Mouse (Mus musculus) testis, adult 2 months (tissue): Measurements from ENCODE around the gene AU022252. TPM values are rescaled to one million over a fixed set of nuclear protein-coding genes. Genes with fewer than 3 reads are reported as not detected.

ENCODE experiments used
- H3K27ac ChIP-seq: fragments of 200-500 bp; 2 replicates; pipeline ENCODE4 v1.5.1; 2012; ENCODE audit warnings: low read depth, low read length; ENCODE audit not compliant: control insufficient read depth, insufficient read depth
- H3K27me3 ChIP-seq: fragments of 200-500 bp; 2 replicates; pipeline ENCODE4 v1.6.1; 2012; ENCODE audit warnings: mild to moderate bottlenecking, low read length, moderate library complexity; ENCODE audit not compliant: control insufficient read depth, insufficient read depth
- H3K36me3 ChIP-seq: fragments of 200-500 bp; 2 replicates; pipeline ENCODE4 v1.6.1; 2012; ENCODE audit warnings: mild to moderate bottlenecking, low read length; ENCODE audit not compliant: control insufficient read depth, insufficient read depth
- H3K4me1 ChIP-seq: fragments of 200-500 bp; 2 replicates; pipeline ENCODE4 v1.6.1; 2012; ENCODE audit warnings: low read length; ENCODE audit not compliant: control insufficient read depth, insufficient read depth
- H3K4me3 ChIP-seq: fragments of 200-500 bp; 2 replicates; pipeline ENCODE4 v1.5.1; 2012; ENCODE audit warnings: low read depth, mild to moderate bottlenecking, low read length, moderate library complexity, mixed read lengths; ENCODE audit not compliant: control insufficient read depth
- CTCF ChIP-seq: fragments of 200-500 bp; IDR thresholded peaks from 2 replicates; pipeline ENCODE4 v1.5.1; 2012; ENCODE audit warnings: low read depth, mild to moderate bottlenecking, inconsistent platforms, low read length, moderate library complexity; ENCODE audit not compliant: control insufficient read depth, insufficient read depth, insufficient replicate concordance
- POLR2A ChIP-seq: fragments of 200-500 bp; IDR thresholded peaks from 2 replicates; pipeline ENCODE4 v1.6.1; 2012; ENCODE audit warnings: low read depth, mild to moderate bottlenecking, inconsistent platforms, low read length, moderate library complexity; ENCODE audit not compliant: control insufficient read depth
- polyA plus RNA-seq: library from polyadenylated mRNA; depleted of rRNA; stranded (reverse); fragments of >200 nt; gene quantifications from 2 replicates; pipeline ENCODE4 v1.2.3, GENCODE M21; 2012

The AU022252 gene
- polyA plus RNA-seq, 1 experiment, result 14.1 TPM

DNA sequence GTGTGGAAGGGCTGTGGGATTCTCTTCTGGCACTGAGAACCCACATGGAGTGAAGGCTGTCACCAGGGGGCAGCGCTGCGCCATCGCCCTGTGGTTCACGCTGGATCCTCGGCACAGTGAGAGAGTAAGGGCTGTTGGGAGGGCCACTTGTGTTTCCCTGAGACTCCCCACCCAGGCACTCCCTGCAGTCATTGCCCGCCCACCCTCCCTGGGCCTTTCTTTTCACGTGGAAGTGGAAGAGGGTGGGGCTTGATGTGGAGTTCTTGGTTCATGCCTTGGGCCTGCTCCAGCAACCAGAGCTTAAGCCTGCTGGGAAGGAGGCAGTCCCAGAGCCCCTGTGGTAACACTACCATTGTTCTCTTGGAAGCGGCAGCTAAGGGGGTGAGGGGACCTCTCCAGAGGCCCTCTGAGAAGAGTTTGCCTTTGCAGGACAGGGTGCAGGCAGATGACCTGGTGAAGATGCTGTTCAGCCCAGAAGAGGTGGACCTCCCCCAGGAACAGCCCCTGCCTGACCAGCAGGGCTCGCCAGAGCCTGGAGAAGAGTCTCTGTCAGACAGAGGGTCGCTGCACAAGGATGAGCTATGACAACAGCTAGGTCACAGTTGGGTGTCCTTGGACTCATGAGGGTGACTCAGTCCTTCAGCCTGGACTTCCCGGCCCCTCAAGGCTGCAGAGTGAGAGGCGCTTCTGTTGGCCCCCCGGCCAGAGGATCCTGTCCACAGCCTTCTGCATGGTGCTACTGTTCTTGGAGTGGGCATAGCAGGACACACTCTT, 15.1 kb upstream of the AU022252 start:
- no peak overlapping the region for H3K4me3 ChIP-seq
- TF ChIP-seq POLR2A (no peak), CTCF (peak; percentile 77; the same call in 1 of the 2 replicates)
- no peaks in the 10 kb centered on the region for H3K4me1 ChIP-seq
- H3K27me3 ChIP-seq, result no peaks in the 10 kb centered on the region
- H3K36me3 ChIP-seq, result no peaks in the 10 kb centered on the region
- no peak overlapping the region for H3K27ac ChIP-seq

DNA sequence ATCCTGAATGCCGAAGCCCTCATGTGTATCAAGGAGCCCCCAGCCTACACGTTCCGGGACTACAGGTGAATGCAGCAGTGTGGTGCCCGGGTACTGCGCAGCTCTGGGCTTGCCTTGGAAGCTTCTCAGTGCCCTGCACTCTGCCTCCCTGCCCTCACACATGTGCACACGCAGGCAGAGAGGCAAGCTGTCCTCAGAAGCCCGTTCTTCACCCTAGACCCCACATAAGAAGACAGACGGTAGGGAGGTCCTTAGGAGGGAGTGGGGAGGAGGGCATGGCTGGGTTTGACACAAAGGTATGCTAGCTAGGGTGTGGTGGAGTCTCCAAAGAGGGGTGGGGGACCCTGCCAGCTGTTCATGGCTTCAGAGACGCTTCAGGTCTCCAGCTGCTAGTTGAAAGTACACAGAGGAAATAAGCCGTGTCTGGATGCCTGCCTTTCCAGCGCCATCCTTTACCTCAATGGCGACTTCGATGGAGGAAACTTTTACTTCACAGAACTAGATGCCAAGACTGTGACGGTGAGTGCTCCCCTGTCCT, 14.2 kb upstream of the AU022252 start:
- H3K36me3 ChIP-seq, result no peaks in the 10 kb centered on the region
- no peak for TF ChIP-seq CTCF
- TF ChIP-seq POLR2A, result no peak
- H3K4me1 ChIP-seq, result no peaks in the 10 kb centered on the region
- no peaks in the 10 kb centered on the region for H3K27me3 ChIP-seq
- H3K27ac ChIP-seq, result no peak overlapping the region
- no peak overlapping the region for H3K4me3 ChIP-seq

DNA sequence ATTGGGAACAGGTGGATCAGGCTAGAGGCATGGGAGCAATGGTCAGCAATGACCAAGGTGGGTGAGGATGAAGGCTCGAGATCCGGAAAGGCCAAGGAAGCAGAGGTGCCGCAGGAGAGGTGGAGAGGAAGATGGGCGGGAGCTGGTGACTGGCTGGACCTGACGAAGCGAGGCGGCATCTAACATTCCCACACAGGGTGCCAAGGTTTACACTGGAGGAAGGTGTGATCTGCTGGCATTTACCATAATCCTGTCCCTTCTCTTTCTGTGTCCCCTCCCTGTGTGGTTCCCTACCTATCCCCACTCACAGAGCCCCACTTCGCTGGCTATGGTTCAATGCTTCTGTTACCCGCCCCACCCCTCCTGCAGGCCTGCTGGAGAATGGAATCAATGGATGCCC, 13.4 kb upstream of the AU022252 start:
- Histone ChIP-seq H3K27ac (0 out of 2 replicates have a peak overlapping the region, but pooled peaks have one; percentile 5), H3K4me3 (no peak overlapping the region), H3K4me1 (no peaks in the 10 kb centered on the region), H3K36me3 (no peaks in the 10 kb centered on the region), H3K27me3 (no peaks in the 10 kb centered on the region)
- TF ChIP-seq CTCF (no peak), POLR2A (no peak)

DNA sequence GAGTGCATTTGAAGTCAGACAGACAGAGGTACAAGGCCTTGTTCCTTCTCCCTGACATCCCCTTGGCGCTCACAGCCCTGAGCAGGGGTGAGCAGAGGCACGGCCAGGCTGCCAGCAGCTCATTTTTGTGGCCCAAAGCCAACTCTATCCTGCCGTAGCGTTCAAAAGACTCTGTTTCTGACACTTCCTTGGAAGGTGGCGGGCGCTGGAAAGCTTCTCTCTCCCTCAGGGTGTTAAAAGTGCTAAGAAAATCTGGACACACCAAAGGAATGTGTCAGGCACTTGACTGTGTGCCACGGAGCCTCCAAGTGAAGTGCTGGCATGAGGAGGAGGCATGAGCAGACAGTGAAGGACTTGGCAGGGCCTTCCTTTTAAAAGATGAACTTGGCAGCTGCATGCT, 13.0 kb upstream of the AU022252 start:
- Histone ChIP-seq H3K4me1 (no peaks in the 10 kb centered on the region), H3K4me3 (no peak overlapping the region), H3K36me3 (no peaks in the 10 kb centered on the region), H3K27ac (0 out of 2 replicates have a peak overlapping the region, but pooled peaks have one; percentile 5), H3K27me3 (no peaks in the 10 kb centered on the region)
- TF ChIP-seq POLR2A (no peak), CTCF (no peak)

DNA sequence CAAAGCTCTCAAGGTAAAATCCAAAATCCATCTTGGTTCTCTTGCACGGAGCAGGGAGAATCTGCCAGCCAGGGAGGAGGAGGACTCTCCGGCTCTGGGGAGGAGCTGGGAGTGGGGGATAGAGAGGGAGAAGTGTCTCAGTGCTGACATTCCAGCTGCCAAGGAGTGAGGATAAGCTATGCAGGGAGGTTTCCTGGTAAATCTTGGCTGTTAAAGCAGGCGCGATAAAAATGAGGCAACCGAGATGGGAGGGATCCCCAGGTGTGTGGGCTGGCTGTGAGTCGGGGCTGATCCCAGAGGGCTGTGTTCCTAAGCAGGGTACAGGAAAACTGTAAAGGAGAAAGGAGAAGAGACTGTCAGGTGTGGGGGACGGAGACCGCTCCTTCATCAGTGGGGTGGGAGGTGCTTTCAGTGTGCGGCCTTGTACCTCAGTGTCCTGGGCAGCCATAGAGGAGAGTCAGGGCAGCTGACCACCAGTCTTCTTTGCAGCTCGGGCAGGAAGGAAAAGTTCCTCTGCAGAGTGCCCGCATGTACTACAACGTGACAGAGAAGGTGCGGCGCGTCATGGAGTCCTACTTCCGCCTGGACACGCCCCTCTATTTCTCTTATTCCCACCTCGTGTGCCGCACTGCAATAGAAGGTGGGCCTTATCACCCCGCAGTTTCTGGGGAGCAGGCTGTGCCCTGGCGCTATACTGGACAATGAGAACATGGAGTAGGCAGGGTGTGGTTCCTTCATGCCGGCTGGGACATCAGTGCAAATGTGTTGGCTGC, 12.1 kb upstream of the AU022252 start:
- Histone ChIP-seq H3K27me3 (no peaks in the 10 kb centered on the region), H3K4me3 (no peak overlapping the region), H3K4me1 (no peaks in the 10 kb centered on the region), H3K27ac (no peak overlapping the region), H3K36me3 (no peaks in the 10 kb centered on the region)
- TF ChIP-seq POLR2A (no peak), CTCF (no peak)

DNA sequence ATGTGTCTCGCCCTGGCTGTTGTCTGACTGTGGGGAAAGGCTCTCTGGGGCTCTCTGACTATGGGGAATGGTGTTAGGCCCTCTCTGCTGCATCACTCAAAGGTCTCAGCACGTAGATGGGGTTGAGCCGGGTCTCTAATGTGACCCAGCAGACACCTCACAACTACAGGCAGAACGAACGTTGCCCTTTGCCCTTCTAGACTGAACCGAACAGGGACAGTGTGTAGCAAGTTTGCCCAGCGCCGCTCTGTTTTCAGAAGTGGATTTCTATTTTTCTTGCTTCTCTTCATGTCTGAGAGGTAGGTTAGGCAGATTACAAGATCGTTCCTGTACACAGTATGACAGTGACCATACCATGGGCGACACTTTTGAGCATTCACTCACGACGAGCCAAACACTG, 10.1 kb upstream of the AU022252 start:
- Histone ChIP-seq H3K4me3 (no peak overlapping the region), H3K36me3 (no peaks in the 10 kb centered on the region), H3K27ac (no peak overlapping the region), H3K4me1 (peaks cover 2% of the 10 kb centered on the region; the same call in 1 of the 2 replicates), H3K27me3 (no peaks in the 10 kb centered on the region)
- TF ChIP-seq POLR2A, result no peak
- TF ChIP-seq CTCF, result no peak

DNA sequence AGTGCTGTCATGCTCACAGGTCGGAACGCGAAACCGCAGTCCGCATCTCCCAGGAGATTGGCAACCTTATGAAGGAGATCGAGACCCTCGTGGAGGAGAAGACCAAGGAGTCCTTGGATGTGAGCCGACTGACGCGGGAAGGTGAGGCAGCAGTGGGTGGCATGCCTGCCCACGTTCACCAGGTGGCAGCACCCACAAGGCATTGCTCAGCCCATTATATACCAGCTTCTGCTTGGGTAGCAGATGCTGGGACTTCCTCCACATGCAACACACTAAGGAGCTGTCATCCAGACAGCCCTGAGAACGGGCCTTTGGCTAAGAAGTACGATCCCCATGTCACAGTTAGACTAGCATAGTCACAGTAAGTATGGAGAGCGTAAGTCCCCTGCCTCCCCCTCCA, 9.2 kb upstream of the AU022252 start:
- Histone ChIP-seq H3K36me3 (no peaks in the 10 kb centered on the region), H3K27ac (no peak overlapping the region), H3K4me1 (peaks cover 2% of the 10 kb centered on the region; the same call in 1 of the 2 replicates), H3K4me3 (no peak overlapping the region), H3K27me3 (no peaks in the 10 kb centered on the region)
- TF ChIP-seq POLR2A (no peak), CTCF (peak; percentile 54; the same call in 1 of the 2 replicates)
